Mouse (Mus musculus): ENCODE results near the gene Heatr3. TPM values are rescaled to one million over a fixed set of nuclear protein-coding genes. Genes with fewer than 3 reads are reported as not detected.

Heatr3 gene
- 10 to 100 TPM; 22.4 to 25.4 TPM for total RNA-seq (2021)
- long read RNA-seq, experiment 1, transcript Heatr3-201 (15 exons, 3,251 nt): major isoform, 24 of 30 reads
- long read RNA-seq, experiment 1, partial matches to known transcripts: 5 of 30 reads
- long read RNA-seq, experiment 1, other reads (novel, unspliced or antisense): 1 of 30 reads
- long read RNA-seq, experiment 2, transcript Heatr3-201 (15 exons, 3,251 nt): major isoform, 60 of 66 reads
- long read RNA-seq, experiment 2, partial matches to known transcripts: 4 of 66 reads
- long read RNA-seq, experiment 2, other reads (novel, unspliced or antisense): 2 of 66 reads

GRCm38 (mm10) chr8:88137748-88138484 lies at the start of gene Heatr3:
TSS of gene Heatr3 (plus strand) at chr8:88137855.
- intact Hi-C loops (cut with DNase I; ENCODE audit: low total_unique reads): no loop called here
- peak; percentile 94 for DNase-seq

DNA sequence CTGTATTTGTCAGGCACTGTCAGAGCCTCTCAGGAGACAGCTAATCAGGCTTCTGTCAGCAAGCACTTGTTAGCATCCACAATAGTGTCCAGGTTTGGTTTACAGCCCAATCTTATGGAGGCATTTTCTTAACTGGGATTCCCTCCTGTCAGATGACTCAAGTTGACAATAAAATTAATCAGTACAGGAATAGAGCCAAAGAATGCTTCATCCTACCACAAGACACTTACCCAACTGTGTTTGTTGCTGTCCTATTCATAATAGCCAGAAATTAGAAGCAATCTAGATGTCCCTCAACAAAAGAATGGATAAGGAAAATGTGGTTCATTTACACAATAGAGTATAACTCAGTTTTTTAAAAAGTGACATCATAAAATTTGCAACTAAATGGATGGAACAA lies 49.6 kb upstream of the Heatr3 start:
- intact Hi-C loops (cut with DNase I; ENCODE audit: low total_unique reads): no loop called here

GRCm38 (mm10) chr8:88091661-88092060 lies 46.0 kb upstream of the Heatr3 start:
- no peak for DNase-seq
- intact Hi-C loops (cut with DNase I; ENCODE audit: low total_unique reads): no loop called here

More for the DNA sequence above, 49.6 kb upstream of the Heatr3 start:
- DNase-seq: no peak

GRCm38 (mm10) chr8:88093367-88093766 lies 44.3 kb upstream of the Heatr3 start:
- no peak for DNase-seq
- intact Hi-C loops (cut with DNase I; ENCODE audit: low total_unique reads): no loop called here

DNA sequence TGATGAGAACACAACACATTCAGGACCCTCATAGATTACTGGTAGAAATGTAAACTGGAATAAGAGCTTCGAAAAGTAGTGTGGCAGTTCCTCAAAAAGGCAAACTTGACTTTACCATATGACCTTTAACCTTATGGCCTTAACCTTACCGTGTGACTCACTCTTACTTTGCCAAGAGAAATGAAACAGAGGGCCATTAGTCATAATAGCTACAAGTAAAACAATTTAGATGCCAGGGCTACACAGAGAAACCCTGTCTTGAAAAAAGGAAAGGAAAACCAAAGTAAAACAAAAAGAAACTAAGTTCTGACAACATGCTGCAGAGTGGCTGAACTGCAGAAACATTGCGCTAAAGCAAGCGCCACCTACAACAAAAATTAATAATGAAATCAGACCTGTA lies 38.8 kb upstream of the Heatr3 start:
- intact Hi-C loops (cut with DNase I; ENCODE audit: low total_unique reads): no loop called here
- DNase-seq: no peak

- intact Hi-C loops (cut with DNase I; ENCODE audit: low total_unique reads): no loop called here
- peak; percentile 23 for DNase-seq
These were observed 38.1 kb upstream of the Heatr3 start for GRCm38 (mm10) chr8:88099526-88099925.

DNA sequence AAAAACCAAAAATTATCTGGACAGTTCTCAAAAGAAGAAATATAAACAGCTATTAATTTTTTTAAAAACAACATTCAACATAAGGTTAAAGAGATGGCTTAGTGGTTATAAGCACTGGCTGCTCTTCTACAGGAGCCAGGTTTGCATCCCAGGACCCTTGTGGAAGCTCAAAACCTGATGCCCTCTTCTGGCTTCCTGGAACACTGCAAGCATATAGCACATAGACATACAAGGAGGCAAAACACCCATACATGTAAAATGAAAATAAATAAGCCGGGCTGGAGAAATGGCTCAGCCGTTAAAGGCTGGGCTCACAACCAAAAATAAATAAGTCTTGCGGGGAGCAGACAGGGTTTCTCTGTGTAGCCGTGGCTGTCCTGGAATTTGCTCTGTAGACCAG lies 28.4 kb upstream of the Heatr3 start:
- no peak for DNase-seq
- intact Hi-C loops (cut with DNase I; ENCODE audit: low total_unique reads): no loop called here

- intact Hi-C loops (cut with DNase I; ENCODE audit: low total_unique reads): no loop called here
- DNase-seq: peak; percentile 89
These were observed 19.1 kb upstream of the Heatr3 start, which contains the start of gene Cnep1r1 for GRCm38 (mm10) chr8:88118456-88119036. TSS of gene Cnep1r1 (plus strand) at chr8:88118769.

GRCm38 (mm10) chr8:88119076-88119475 lies 18.6 kb upstream of the Heatr3 start:
- intact Hi-C loops (cut with DNase I; ENCODE audit: low total_unique reads): no loop called here
- no peak for DNase-seq

DNA sequence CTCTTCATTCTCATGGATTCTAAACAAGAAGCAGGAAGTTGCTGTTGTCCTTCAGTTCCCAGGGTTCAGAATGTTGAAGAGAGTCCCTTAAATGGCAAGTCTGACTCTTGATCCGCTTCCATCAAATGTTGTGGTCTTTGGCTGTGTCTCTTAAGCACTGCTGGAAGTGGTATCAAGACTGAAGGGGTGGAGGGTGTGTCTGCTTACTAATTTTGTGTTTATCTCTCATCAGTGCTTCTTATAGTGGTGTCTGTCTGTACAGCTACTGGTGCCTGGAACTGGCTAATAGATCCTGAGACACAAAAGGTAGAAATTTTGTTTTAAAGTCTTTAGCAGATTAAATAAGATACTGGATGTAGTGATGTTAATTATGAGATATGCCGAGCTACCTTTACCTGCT lies 12.8 kb upstream of the Heatr3 start:
- intact Hi-C loops (cut with DNase I; ENCODE audit: low total_unique reads): no loop called here
- no peak for DNase-seq

GRCm38 (mm10) chr8:88129397-88129796 lies 8.3 kb upstream of the Heatr3 start:
- DNase-seq: no peak
- intact Hi-C loops (cut with DNase I; ENCODE audit: low total_unique reads): no loop called here

DNA sequence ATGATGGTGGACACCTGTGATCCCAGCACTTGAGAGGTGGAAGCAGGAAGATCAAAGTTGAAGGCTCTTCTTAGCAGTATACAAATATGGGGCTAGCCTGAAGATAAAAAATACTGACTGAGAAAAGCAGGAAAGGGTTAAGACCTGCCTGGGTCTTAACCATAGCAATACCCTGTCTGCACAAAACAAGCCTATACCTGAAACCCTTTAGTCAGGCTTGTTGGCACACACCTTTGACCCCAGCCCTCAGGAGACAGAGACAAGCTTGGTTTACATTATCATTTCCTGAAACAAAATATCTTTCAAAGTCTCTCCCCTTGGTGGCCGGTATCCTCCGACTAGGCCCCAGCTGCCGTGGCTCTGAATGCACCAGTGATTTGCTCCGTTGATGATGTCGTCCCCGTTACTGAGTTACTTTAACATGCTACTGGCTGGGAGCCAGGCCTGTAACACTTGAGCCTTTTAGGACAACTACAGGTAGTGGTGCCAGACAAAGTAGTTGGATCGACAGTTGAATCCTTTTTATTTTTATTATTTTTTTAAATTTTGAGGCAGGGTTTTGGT lies 6.8 kb upstream of the Heatr3 start:
- DNase-seq: no peak
- intact Hi-C loops (cut with DNase I; ENCODE audit: low total_unique reads): no loop called here

- intact Hi-C loops (cut with DNase I; ENCODE audit: low total_unique reads): no loop called here
- no peak for DNase-seq
These were observed 1.6 kb downstream of the Heatr3 start for GRCm38 (mm10) chr8:88139256-88139655.

GRCm38 (mm10) chr8:88141629-88142028 lies 4.0 kb downstream of the Heatr3 start:
- intact Hi-C loops (cut with DNase I; ENCODE audit: low total_unique reads): no loop called here

DNA sequence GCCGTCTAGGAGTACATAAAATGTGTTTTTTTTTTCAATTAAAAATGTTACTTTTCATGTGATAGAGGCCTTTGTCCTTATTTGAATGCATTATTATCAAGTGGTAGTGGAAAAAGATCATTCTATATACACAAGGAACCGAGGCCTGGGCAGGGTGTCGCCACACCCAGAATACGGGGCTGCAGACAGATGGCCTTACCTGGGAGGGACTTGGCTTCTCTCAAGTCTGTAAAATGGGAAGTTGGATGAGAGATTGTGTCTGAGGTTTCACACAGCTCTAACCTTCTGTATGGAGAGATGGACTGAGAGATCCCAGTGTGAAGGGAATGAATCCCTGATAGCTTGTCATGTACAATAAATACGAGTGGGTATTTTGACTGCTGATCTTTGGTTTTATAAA lies 6.4 kb downstream of the Heatr3 start:
- intact Hi-C loops (cut with DNase I; ENCODE audit: low total_unique reads): no loop called here

More at GRCm38 (mm10) chr8:88141629-88142028, 4.0 kb downstream of the Heatr3 start:
- no peak for DNase-seq

DNA sequence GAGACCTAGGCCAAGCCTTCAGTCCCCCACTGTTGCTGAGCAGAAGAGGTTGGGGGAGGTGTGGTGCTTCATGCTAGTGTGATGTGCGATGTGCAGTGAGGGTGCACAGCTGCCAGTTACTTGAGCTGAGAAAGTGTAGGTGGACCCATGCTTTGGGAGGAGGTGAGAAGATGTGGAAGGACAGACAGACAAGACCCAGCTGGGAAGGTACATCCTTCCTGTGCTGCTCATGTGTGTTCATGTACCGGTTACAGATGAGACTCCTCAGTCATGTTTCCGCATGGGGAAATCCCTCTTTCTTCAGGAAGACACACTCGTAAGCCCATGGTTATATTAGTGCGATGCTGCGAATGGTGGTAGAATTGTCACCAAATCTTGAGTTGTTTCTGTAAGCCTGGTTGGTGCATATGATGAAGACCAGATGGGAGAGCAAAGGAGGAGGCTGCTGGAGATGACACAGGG lies 13.3 kb downstream of the Heatr3 start:
- intact Hi-C loops (cut with DNase I; ENCODE audit: low total_unique reads): no loop called here
- no peak for DNase-seq

More for the DNA sequence above, 6.4 kb downstream of the Heatr3 start:
- DNase-seq: no peak

- intact Hi-C loops (cut with DNase I; ENCODE audit: low total_unique reads): loop anchor here (10.0 kb wide), 1 partner anchor 84 kb away; no protein-coding TSS in a partner anchor
- no peak for DNase-seq
These were observed 22.8 kb downstream of the Heatr3 start for GRCm38 (mm10) chr8:88160237-88160995.

DNA sequence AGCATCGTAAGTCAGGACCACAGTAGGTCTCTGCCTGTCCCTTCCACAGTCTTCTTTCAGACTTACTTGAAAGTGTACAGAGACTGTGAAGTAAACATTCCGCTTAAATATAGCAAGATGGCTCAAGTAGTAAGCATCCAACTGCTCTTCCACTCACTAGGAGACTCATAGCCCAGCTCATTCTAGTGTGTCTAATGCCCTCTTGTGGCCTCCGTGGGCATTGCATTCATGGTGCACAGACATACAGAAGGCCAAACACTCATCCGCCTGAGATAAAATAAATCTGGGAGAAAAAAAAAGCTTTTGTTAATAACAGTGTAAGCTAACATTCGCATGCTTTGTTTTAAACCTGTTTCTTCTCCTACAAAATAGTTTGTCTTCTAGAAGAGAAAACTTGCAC lies 23.8 kb downstream of the Heatr3 start:
- intact Hi-C loops (cut with DNase I; ENCODE audit: low total_unique reads): loop anchor here (10.0 kb wide), 1 partner anchor 83 kb away; no protein-coding TSS in a partner anchor
- DNase-seq: peak; percentile 57

- DNase-seq: no peak
- intact Hi-C loops (cut with DNase I; ENCODE audit: low total_unique reads): no loop called here
These were observed 37.6 kb downstream of the Heatr3 start for GRCm38 (mm10) chr8:88175264-88175663.
